Mouse (Mus musculus) kidney, adult 2 months (tissue): ENCODE results near the gene Kif5c.

Experiments used
- CTCF ChIP-seq: fragments of 200-500 bp; conservative IDR thresholded peaks from 2 replicates; pipeline ENCODE4 v1.5.1; 2011; ENCODE audit warnings: low read depth, mild to moderate bottlenecking, control low read depth, low read length, moderate library complexity, mixed read lengths; ENCODE audit not compliant: insufficient read depth, insufficient read length
- POLR2A ChIP-seq: fragments of 200-500 bp; IDR thresholded peaks from one replicate; pipeline ENCODE4 v1.6.1; 2011; ENCODE audit warnings: low read depth, low read length, control low read depth

DNA sequence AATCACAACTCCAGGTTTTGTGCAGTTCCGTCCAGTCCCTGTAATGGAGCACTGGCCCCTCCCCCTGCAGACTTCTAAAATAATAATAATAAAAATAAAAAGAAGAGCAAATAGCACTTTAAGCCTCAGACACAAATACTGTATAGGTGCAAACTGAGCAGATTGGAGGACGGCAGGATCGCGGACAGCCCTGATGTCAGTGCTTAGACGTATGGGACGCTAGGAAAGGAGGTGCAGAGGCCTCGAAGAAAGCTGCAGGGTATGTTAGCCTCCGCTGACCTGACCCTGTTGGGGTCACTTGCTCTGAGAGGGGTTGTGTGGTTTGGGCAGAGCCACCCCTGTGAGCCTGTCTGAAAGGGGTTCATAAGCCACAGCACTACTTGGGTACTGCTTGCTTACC, 185.3 kb downstream of the Kif5c start:
- TF ChIP-seq CTCF (no peak), POLR2A (no peak)
